Mouse (Mus musculus): ENCODE measurements around the gene Peak1. TPM values are rescaled to one million over a fixed set of nuclear protein-coding genes. Genes with fewer than 3 reads are reported as not detected.

Gene Peak1
- total RNA-seq, 2 experiments from 2014 or later, result 36.7 TPM

GRCm38 (mm10) chr9:56205336-56205735, 212.5 kb downstream of the Peak1 start:
- DNase-seq (ENCODE audit: extremely low spot score in 1 of 2, low spot score in 2 of 2), result no peak

GRCm38 (mm10) chr9:56204316-56204715, 213.6 kb downstream of the Peak1 start:
- H3K4me3 ChIP-seq, result no peak overlapping the region
- DNase-seq (ENCODE audit: extremely low spot score in 1 of 2, low spot score in 2 of 2), result no peak
- TF ChIP-seq CTCF (IDR thresholded peaks at IDR 0.05), result no peak
- intact Hi-C loops (cut with DNase I), result loop anchor here (5.0 kb wide), 1 partner anchor 408 kb away; no protein-coding TSS in a partner anchor
- H3K27ac ChIP-seq, result no peak overlapping the region

More at GRCm38 (mm10) chr9:56205336-56205735, 212.5 kb downstream of the Peak1 start:
- TF ChIP-seq CTCF (IDR thresholded peaks at IDR 0.05), result no peak
- Histone ChIP-seq H3K27ac (no peak overlapping the region), H3K4me3 (no peak overlapping the region)
- intact Hi-C loops (cut with DNase I), result no loop called here

DNA sequence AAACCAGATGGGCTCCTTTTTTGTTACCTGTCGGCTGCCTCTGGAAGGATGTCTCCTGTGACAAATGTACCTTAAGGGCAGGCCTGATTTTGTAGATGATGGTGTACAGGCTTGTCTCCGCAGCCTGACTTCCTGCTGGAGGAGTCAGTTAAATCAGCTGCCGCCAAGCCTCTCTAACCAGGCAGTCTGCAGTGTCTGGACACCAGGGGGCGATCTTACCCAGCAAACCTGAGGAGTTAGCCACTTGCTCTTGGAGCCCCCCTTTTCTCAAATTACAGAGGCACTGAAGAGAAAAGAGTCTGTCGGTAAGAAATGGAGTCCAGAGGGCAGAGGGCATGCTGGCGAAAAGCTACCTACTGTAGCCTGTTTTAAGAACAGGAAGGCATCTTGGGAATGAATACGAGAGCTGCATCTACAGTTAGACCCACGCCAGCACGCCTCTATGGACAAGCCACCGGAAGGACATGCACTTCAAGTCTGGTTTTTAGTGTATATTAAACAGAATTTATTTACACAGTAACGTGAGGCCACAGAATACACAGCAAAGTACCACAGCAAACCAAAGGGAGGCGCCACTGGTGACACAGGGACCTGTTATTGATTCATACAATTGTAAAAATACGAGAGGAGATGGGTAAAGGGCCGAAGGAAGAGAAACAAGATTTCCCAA, 217.1 kb downstream of the Peak1 start:
- TF ChIP-seq CTCF (IDR thresholded peaks at IDR 0.05), result peak; percentile 91
- intact Hi-C loops (cut with DNase I), result loop anchor here (5.0 kb wide), 1 partner anchor 412 kb away; no protein-coding TSS in a partner anchor
- peak; percentile 76 to 85 for DNase-seq (ENCODE audit: extremely low spot score in 1 of 2, low spot score in 2 of 2)
- H3K27ac ChIP-seq, result no peak overlapping the region
- H3K4me3 ChIP-seq, result no peak overlapping the region

DNA sequence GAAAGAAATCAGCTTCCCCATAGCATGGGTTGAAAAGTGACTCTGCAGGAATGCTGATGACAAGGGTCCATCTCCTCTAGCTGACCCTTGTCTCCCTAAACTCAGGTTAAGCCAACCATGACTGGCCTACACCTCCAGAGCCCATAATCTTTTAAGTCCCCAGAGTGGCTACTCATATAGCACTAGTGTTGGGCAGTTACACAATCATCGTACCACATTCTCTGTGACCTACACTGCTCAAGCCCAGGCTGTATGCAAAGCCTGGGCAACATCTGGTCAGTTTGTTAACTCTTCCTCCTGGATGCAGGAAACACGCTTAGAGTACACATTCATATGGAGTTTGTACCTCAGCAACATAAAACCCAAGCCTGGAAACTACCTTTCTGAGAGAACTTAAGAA, 217.7 kb downstream of the Peak1 start:
- Histone ChIP-seq H3K27ac (no peak overlapping the region), H3K4me3 (no peak overlapping the region)
- DNase-seq (ENCODE audit: extremely low spot score in 1 of 2, low spot score in 2 of 2), result no peak
- intact Hi-C loops (cut with DNase I), result loop anchor here (5.0 kb wide), 1 partner anchor 412 kb away; no protein-coding TSS in a partner anchor
- TF ChIP-seq CTCF (IDR thresholded peaks at IDR 0.05), result no peak

- no peak for DNase-seq (ENCODE audit: extremely low spot score in 1 of 2, low spot score in 2 of 2)
- no peak for TF ChIP-seq CTCF (IDR thresholded peaks at IDR 0.05)
- Histone ChIP-seq H3K27ac (no peak overlapping the region), H3K4me3 (no peak overlapping the region)
- intact Hi-C loops (cut with DNase I), result loop anchor here (10.0 kb wide), 1 partner anchor 608 kb away; no protein-coding TSS in a partner anchor
Observed at GRCm38 (mm10) chr9:56196921-56197320, 220.9 kb downstream of the Peak1 start.

GRCm38 (mm10) chr9:56195193-56195592, 222.7 kb downstream of the Peak1 start:
- Histone ChIP-seq H3K27ac (no peak overlapping the region), H3K4me3 (no peak overlapping the region)
- DNase-seq (ENCODE audit: extremely low spot score in 1 of 2, low spot score in 2 of 2), result no peak
- TF ChIP-seq CTCF (IDR thresholded peaks at IDR 0.05), result no peak
- intact Hi-C loops (cut with DNase I), result loop anchor here (10.0 kb wide), 1 partner anchor 610 kb away; no protein-coding TSS in a partner anchor

- intact Hi-C loops (cut with DNase I), result loop anchor here (10.0 kb wide), 1 partner anchor 613 kb away; no protein-coding TSS in a partner anchor
- no peak overlapping the region for H3K4me3 ChIP-seq
- H3K27ac ChIP-seq, result no peak overlapping the region
- no peak for TF ChIP-seq CTCF (IDR thresholded peaks at IDR 0.05)
- DNase-seq (ENCODE audit: extremely low spot score in 1 of 2, low spot score in 2 of 2), result no peak
Observed at GRCm38 (mm10) chr9:56191498-56192455, 226.1 kb downstream of the Peak1 start.

GRCm38 (mm10) chr9:56180118-56180781, 237.6 kb downstream of the Peak1 start:
- TF ChIP-seq CTCF (IDR thresholded peaks at IDR 0.05), result no peak
- H3K4me3 ChIP-seq, result no peak overlapping the region
- no peak overlapping the region for H3K27ac ChIP-seq
- intact Hi-C loops (cut with DNase I), result no loop called here
- no peak for DNase-seq (ENCODE audit: extremely low spot score in 1 of 2, low spot score in 2 of 2)

- Histone ChIP-seq H3K4me3 (no peak overlapping the region), H3K27ac (no peak overlapping the region)
- intact Hi-C loops (cut with DNase I), result no loop called here
- no peak for DNase-seq (ENCODE audit: extremely low spot score in 1 of 2, low spot score in 2 of 2)
- peak; percentile 44 for TF ChIP-seq CTCF (IDR thresholded peaks at IDR 0.05)
Observed at GRCm38 (mm10) chr9:56179416-56180117, 238.3 kb downstream of the Peak1 start.

- DNase-seq (ENCODE audit: extremely low spot score in 1 of 2, low spot score in 2 of 2), result no peak
- Histone ChIP-seq H3K4me3 (no peak overlapping the region), H3K27ac (no peak overlapping the region)
- TF ChIP-seq CTCF (IDR thresholded peaks at IDR 0.05), result no peak
- intact Hi-C loops (cut with DNase I), result no loop called here
Observed at GRCm38 (mm10) chr9:56177354-56177753, 240.5 kb downstream of the Peak1 start.

DNA sequence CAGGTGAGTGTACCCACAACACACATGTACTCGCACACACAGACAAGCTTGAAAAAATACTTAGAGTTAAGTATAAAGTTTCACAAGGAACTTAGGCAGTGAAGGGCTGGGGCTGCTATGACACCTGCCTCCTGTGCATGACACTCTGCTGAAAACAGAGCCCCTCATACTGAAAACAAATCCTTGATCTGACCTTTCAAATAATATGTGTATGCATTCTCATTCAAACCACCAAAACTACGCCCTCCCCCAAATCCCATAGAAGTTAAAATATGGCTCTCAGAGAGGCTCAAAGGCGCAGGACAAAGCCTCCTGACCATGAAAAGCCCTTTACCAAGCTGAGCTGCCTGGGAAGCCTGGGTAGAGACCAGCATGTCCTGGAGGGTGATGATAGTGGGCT, 242.6 kb downstream of the Peak1 start:
- intact Hi-C loops (cut with DNase I), result no loop called here
- Histone ChIP-seq H3K27ac (no peak overlapping the region), H3K4me3 (no peak overlapping the region)
- no peak for DNase-seq (ENCODE audit: extremely low spot score in 1 of 2, low spot score in 2 of 2)
- no peak for TF ChIP-seq CTCF (IDR thresholded peaks at IDR 0.05)
